Mouse (Mus musculus) natural killer cell, adult 2 months (primary cell): Measurements from ENCODE around the gene Stx4a.
"Not testable (repeated sequence)": the region's sequence is repeated elsewhere in the genome, so short reads cannot be mapped to it uniquely, and the experiment has no call there.

Source experiments
- DNase-seq, 2 experiments: peaks; one replicate each; pipeline ENCODE4 v3.0.0; 2022; ENCODE audit warnings: low spot score in 2 of 2

Stx4a gene

GRCm38 (mm10) chr7:127814241-127814921, 9.7 kb upstream of the Stx4a start:
- DNase-seq: no peak

- DNase-seq: no peak
These were observed 8.9 kb upstream of the Stx4a start for GRCm38 (mm10) chr7:127815116-127815665.

- no peak for DNase-seq
These were observed 7.9 kb upstream of the Stx4a start for GRCm38 (mm10) chr7:127815954-127816821.

GRCm38 (mm10) chr7:127817053-127817452, 7.0 kb upstream of the Stx4a start:
- DNase-seq: no peak

GRCm38 (mm10) chr7:127817776-127818175, 6.3 kb upstream of the Stx4a start:
- no peak for DNase-seq

- DNase-seq: no peak
These were observed 3.1 kb upstream of the Stx4a start for GRCm38 (mm10) chr7:127820836-127821509.

GRCm38 (mm10) chr7:127822494-127822893, 1.6 kb upstream of the Stx4a start:
- no peak for DNase-seq

GRCm38 (mm10) chr7:127823236-127824171, 590 bp upstream of the Stx4a start:
- no peak for DNase-seq

GRCm38 (mm10) chr7:127835550-127835949, 11.5 kb downstream of the Stx4a start:
- no peak for DNase-seq

GRCm38 (mm10) chr7:127837473-127837872, 13.4 kb downstream of the Stx4a start:
- no peak for DNase-seq

GRCm38 (mm10) chr7:127837878-127838277, 13.8 kb downstream of the Stx4a start:
- not testable (repeated sequence) for DNase-seq

- DNase-seq: not testable (repeated sequence)
These were observed 15.9 kb downstream of the Stx4a start for GRCm38 (mm10) chr7:127840031-127840430.

GRCm38 (mm10) chr7:127840886-127841285, 16.8 kb downstream of the Stx4a start:
- no peak for DNase-seq

GRCm38 (mm10) chr7:127841340-127842000, 17.4 kb downstream of the Stx4a start:
- DNase-seq: peak; percentile 88 to 93

GRCm38 (mm10) chr7:127842001-127842718, 18.1 kb downstream of the Stx4a start:
- peak; percentile 75 to 76 for DNase-seq

- DNase-seq: no peak
These were observed 26.1 kb downstream of the Stx4a start for GRCm38 (mm10) chr7:127849973-127850875.

GRCm38 (mm10) chr7:127850906-127851305, 26.8 kb downstream of the Stx4a start:
- DNase-seq: no peak

GRCm38 (mm10) chr7:127858258-127858657, 34.2 kb downstream of the Stx4a start:
- no peak for DNase-seq

GRCm38 (mm10) chr7:127866434-127866833, 42.3 kb downstream of the Stx4a start:
- DNase-seq: no peak
